Comparison of ENCODE assay signal across 8 mouse cellular contexts in the genomic region with DNA sequence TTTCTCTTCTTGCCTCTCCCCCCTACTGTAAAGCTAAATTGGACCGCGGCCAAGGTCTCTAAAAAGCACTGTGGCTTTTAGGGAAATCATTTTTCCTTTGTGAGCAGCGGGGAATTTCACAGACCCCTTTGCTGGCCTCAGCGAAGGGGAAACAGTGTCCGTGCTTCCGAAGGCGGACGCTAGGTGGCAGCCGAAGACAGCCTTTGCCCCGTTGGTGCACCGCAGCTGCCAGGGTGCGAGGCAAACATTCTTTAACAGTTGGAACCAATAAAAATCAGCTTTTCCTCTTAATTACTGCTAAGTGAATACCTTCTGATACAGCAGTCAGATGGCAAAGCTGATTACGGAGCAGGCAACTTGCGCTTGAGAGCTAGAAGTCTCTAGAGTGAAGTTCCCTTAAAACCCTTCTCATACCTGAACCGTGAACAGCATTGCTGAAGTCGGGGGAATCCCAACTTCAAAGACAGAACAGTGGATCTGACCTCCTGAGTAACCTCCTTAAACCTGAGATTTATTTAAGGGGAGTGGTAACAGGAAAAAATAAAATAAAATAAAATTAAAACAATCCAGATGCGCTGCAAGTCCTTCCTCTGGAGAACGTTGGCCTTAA.
DNase-seq lines count a peak whose midpoint lies in the region; ATAC-seq and TF ChIP-seq lines count a peak whose summit lies in the region.

No protein-coding gene starts in this region.

- H3K27ac ChIP-seq in MEL (ENCODE audit: control insufficient read depth, low read depth, low read length) = no peak overlapping the region
- no peak overlapping the region for H3K27ac ChIP-seq in embryonic facial prominence, embryonic 15.5 days (replicated peaks)
- H3K27ac ChIP-seq in liver, embryonic 14.5 days = no peak overlapping the region

- no peak for TF ChIP-seq POLR2A in MEL (IDR thresholded peaks at IDR 0.05; ENCODE audit: control insufficient read depth in 1 of 2, insufficient read depth in 1 of 2, low read depth in 1 of 2, low read length in 2 of 2, poor library complexity in 1 of 2)

- TF ChIP-seq EP300 in MEL (IDR thresholded peaks at IDR 0.05; ENCODE audit: low read depth in 1 of 2, low read length in 2 of 2) = no peak
- no peak for TF ChIP-seq EP300 in liver, embryonic 14.5 days (IDR thresholded peaks at IDR 0.05; ENCODE audit: low read depth)

- no peaks in the 10 kb centered on the region for H3K36me3 ChIP-seq in MEL (ENCODE audit: control insufficient read depth in 1 of 2, insufficient read depth in 2 of 2, low read length in 2 of 2)
- H3K36me3 ChIP-seq in embryonic facial prominence, embryonic 15.5 days = no peaks in the 10 kb centered on the region
- no peaks in the 10 kb centered on the region for H3K36me3 ChIP-seq in liver, embryonic 14.5 days (replicated peaks; ENCODE audit: control insufficient read depth, insufficient read depth, low read depth)

- peak in 2 of 3 experiments; percentile 11 to 57; a peak in 3 of 6 replicates for TF ChIP-seq CTCF in MEL (IDR thresholded peaks at IDR 0.05 in 2 of 3, conservative IDR thresholded peaks at IDR 0.05 in 1 of 3; ENCODE audit: control insufficient read depth in 1 of 3, insufficient read depth in 1 of 3, low read depth in 2 of 3, low read length in 3 of 3, poor library complexity in 1 of 3, severe bottlenecking in 1 of 3)
- peak; percentile 83 for TF ChIP-seq CTCF in liver, embryonic 14.5 days (IDR thresholded peaks at IDR 0.05; ENCODE audit: low read depth)

- no peaks in the 10 kb centered on the region for H3K4me1 ChIP-seq in MEL (ENCODE audit: control insufficient read depth in 1 of 2, insufficient read depth in 2 of 2, low read length in 2 of 2)
- H3K4me1 ChIP-seq in embryonic facial prominence, embryonic 15.5 days = 0 out of 2 replicates have a peak, but pooled peaks cover 5% of the 10 kb centered on the region
- no peaks in the 10 kb centered on the region for H3K4me1 ChIP-seq in liver, embryonic 14.5 days (replicated peaks; ENCODE audit: control insufficient read depth in 2 of 2, insufficient read depth in 2 of 2, low read length in 1 of 2)

- H3K9ac ChIP-seq in MEL (ENCODE audit: control insufficient read depth, low read depth, low read length, poor library complexity, severe bottlenecking) = no peak overlapping the region
- H3K9ac ChIP-seq in embryonic facial prominence, embryonic 15.5 days = 0 out of 2 replicates have a peak overlapping the region, but pooled peaks have one; percentile 4
- no peak overlapping the region for H3K9ac ChIP-seq in liver, embryonic 14.5 days (replicated peaks)

- peak; percentile 33 for TF ChIP-seq RAD21 in MEL (IDR thresholded peaks at IDR 0.05; ENCODE audit: low read depth, low read length)

- peak overlapping the region; percentile 55 for H3K4me2 ChIP-seq in embryonic facial prominence, embryonic 15.5 days (replicated peaks)
- H3K4me2 ChIP-seq in liver, embryonic 14.5 days (ENCODE audit: low read depth) = peak overlapping the region; percentile 8; the same call in 1 of the 2 replicates

- 7% methylated on average over 18 of the region's 18 CpGs for WGBS in embryonic facial prominence, embryonic 15.5 days
- WGBS in liver, embryonic 14.5 days (ENCODE audit: insufficient replicate concordance) = 14% methylated on average over 18 of the region's 18 CpGs

- DNase-seq in MEL (ENCODE audit: low read depth, low spot score) = no peak
- peak; percentile 56 for DNase-seq in brain, adult 2 months (ENCODE audit: low read depth, low spot score)
- DNase-seq in heart, postnatal 14 days = peak; percentile 56 to 74
- DNase-seq in kidney, postnatal 4 days = peak; percentile 87
- DNase-seq in liver, embryonic 14.5 days (ENCODE audit: low read depth in 3 of 3, low spot score in 3 of 3) = no peak
- DNase-seq in ovary, postnatal 14 days (ENCODE audit: low spot score) = peak; percentile 67

- H3K9me3 ChIP-seq in MEL (replicated peaks; ENCODE audit: insufficient read depth, low read length) = no peaks in the 10 kb centered on the region
- H3K9me3 ChIP-seq in embryonic facial prominence, embryonic 15.5 days (replicated peaks) = no peaks in the 10 kb centered on the region
- H3K9me3 ChIP-seq in liver, embryonic 14.5 days (ENCODE audit: control insufficient read depth, low read length) = no peaks in the 10 kb centered on the region

- H3K79me2 ChIP-seq in MEL (ENCODE audit: control insufficient read depth, insufficient read depth, low read length, poor library complexity) = no peaks in the 10 kb centered on the region

- no peaks in the 10 kb centered on the region for H3K27me3 ChIP-seq in MEL (ENCODE audit: control insufficient read depth in 1 of 2, insufficient read depth in 2 of 2, low read length in 2 of 2)
- H3K27me3 ChIP-seq in embryonic facial prominence, embryonic 15.5 days = peaks cover 25% of the 10 kb centered on the region
- H3K27me3 ChIP-seq in liver, embryonic 14.5 days (ENCODE audit: control insufficient read depth, insufficient read depth, low read length) = no peaks in the 10 kb centered on the region

- no peak for ATAC-seq in embryonic facial prominence, embryonic 15.5 days (ENCODE audit: insufficient number of reproducible peaks, low FRiP score, low TSS enrichment, low read depth)
- ATAC-seq in liver, embryonic 14.5 days (ENCODE audit: insufficient read depth) = no peak
- ATAC-seq in monocyte, adult 5-6 weeks (replicated peaks; ENCODE audit: insufficient number of reproducible peaks, low FRiP score, low TSS enrichment, poor library complexity, severe bottlenecking) = no peak

- no peak overlapping the region for H3K4me3 ChIP-seq in MEL (ENCODE audit: control insufficient read depth in 1 of 2, insufficient read depth in 1 of 2, low read depth in 2 of 2, low read length in 2 of 2)
- H3K4me3 ChIP-seq in embryonic facial prominence, embryonic 15.5 days (replicated peaks) = peak overlapping the region; percentile 28
- H3K4me3 ChIP-seq in liver, embryonic 14.5 days (ENCODE audit: insufficient read depth in 1 of 2, low read depth in 2 of 2, low read length in 2 of 2) = no peak overlapping the region

- intact Hi-C loops in heart, postnatal 14 days (cut with DNase I) = loop anchor here (5.0 to 10.0 kb wide), 2 partner anchors 1529 to 1927 kb away; no protein-coding TSS in a partner anchor

TF ChIP-seq in MEL, 35 proteins besides CTCF, POLR2A, EP300 and RAD21:
- TF ChIP-seq SMC3 (IDR thresholded peaks at IDR 0.05; ENCODE audit: low read depth, low read length) = no peak
- TF ChIP-seq ZMIZ1 (IDR thresholded peaks at IDR 0.05; ENCODE audit: low read depth, low read length) = no peak
- no peak for TF ChIP-seq E2F4 (IDR thresholded peaks at IDR 0.05; ENCODE audit: borderline replicate concordance, low read depth, low read length)
- no peak for TF ChIP-seq SIN3A (IDR thresholded peaks at IDR 0.05; ENCODE audit: low read length)
- TF ChIP-seq ZNF384 (IDR thresholded peaks at IDR 0.05; ENCODE audit: low read depth, low read length) = no peak
- no peak for TF ChIP-seq GABPA (IDR thresholded peaks at IDR 0.05; ENCODE audit: low read depth, low read length)
- TF ChIP-seq ZC3H11A (IDR thresholded peaks at IDR 0.05; ENCODE audit: low read depth, low read length) = no peak
- TF ChIP-seq MAX (IDR thresholded peaks at IDR 0.05; ENCODE audit: low read length) = no peak
- no peak for TF ChIP-seq MAZ (IDR thresholded peaks at IDR 0.05; ENCODE audit: low read depth, low read length)

Comparison
In these comparisons a context has a peak if more than half of its experiments do, and no peak if none do; other contexts are left out.
1. DNase-seq: peak in brain, adult 2 months (single experiment), heart, postnatal 14 days (2 of 2), kidney, postnatal 4 days (2 of 2) and ovary, postnatal 14 days (single experiment); none in MEL (single experiment) and liver, embryonic 14.5 days (0 of 3).